ENCODE assay signal across 16 mouse cellular contexts in the genomic region with DNA sequence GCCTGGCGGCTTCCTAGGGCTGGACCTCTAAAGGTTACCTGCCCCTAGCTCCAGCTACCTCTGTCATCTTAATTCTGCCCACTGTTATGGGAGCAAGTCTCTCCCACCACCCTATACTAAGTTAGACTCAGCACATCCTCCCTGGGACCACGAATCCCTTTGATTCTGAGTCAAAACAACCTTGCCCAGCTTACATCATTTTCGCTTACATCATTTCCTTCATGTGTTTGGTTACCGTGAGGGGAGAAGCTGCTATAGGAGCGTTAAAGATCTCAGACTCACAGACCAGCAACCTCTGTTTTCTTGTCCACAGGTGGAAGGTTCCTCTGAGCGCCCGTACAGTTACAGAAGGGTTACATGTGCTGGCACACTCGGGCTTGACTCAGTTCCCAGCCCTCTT.
A peak's percentile ranks its signal among the peaks of the same experiment; 100 is the strongest.
DNase-seq lines count a peak whose midpoint lies in the region; ATAC-seq and TF ChIP-seq lines count a peak whose summit lies in the region.
"Had no signal": no experiment of that assay in that cellular context is flagged by ENCODE, and none has a peak within 500 bp of the region (broad histone marks: within the 10 kb centered on the region; RNA-seq: fewer than 3 reads in every experiment).

No protein-coding gene starts in this region.

- H3K9ac ChIP-seq in midbrain, embryonic 12.5 days (replicated peaks) = no peak overlapping the region
- H3K9ac ChIP-seq in midbrain, postnatal 0 days (replicated peaks; ENCODE audit: low read length, poor library complexity, severe bottlenecking) = no peak overlapping the region
- no peak overlapping the region for H3K9ac ChIP-seq in hindbrain, embryonic 13.5 days
- H3K9ac ChIP-seq: embryonic facial prominence, embryonic 15.5 days; heart, embryonic 15.5 days; liver, embryonic 12.5 days; lung, embryonic 15.5 days had no signal

- H3K27ac ChIP-seq in midbrain, embryonic 12.5 days (replicated peaks) = 0 out of 2 replicates have a peak overlapping the region, but pooled peaks have one; percentile 60
- H3K27ac ChIP-seq in midbrain, postnatal 0 days (ENCODE audit: low read depth, low read length) = no peak overlapping the region
- H3K27ac ChIP-seq in hindbrain, embryonic 13.5 days = peak overlapping the region; percentile 88
- H3K27ac ChIP-seq: embryonic facial prominence, embryonic 15.5 days; liver, embryonic 12.5 days; lung, embryonic 15.5 days had no signal

- no peak for DNase-seq in midbrain, postnatal 0 days (ENCODE audit: low spot score)
- DNase-seq in thymus, postnatal 14 days = peak; percentile 15
- DNase-seq in urinary bladder, postnatal 14 days (ENCODE audit: low spot score) = no peak
- DNase-seq in lung, postnatal 36 days = no peak
- DNase-seq: kidney, adult 9 months; kidney, postnatal 4 days; layer of hippocampus, postnatal 36 days; right cerebral cortex, postnatal 4 days had no signal

- no peak for ATAC-seq in midbrain, embryonic 12.5 days (ENCODE audit: low FRiP score, low read depth)
- no peak for ATAC-seq in midbrain, postnatal 0 days (ENCODE audit: low FRiP score)
- ATAC-seq in CD4-positive, CD25-positive, alpha-beta regulatory T cell, adult 4 months = peak; percentile 87
- no peak for ATAC-seq in hindbrain, embryonic 13.5 days (ENCODE audit: low FRiP score)
- ATAC-seq: liver, embryonic 12.5 days had no signal

- no peaks in the 10 kb centered on the region for H3K27me3 ChIP-seq in midbrain, embryonic 12.5 days
- H3K27me3 ChIP-seq in midbrain, postnatal 0 days (ENCODE audit: insufficient read depth, low read length) = no peaks in the 10 kb centered on the region
- H3K27me3 ChIP-seq in hindbrain, embryonic 13.5 days = no peaks in the 10 kb centered on the region
- H3K27me3 ChIP-seq: embryonic facial prominence, embryonic 15.5 days; heart, embryonic 15.5 days; liver, embryonic 12.5 days; lung, embryonic 15.5 days; megakaryocyte, embryonic 14.5 days had no signal

- H3K4me2 ChIP-seq in midbrain, embryonic 12.5 days (replicated peaks) = no peak overlapping the region
- no peak overlapping the region for H3K4me2 ChIP-seq in midbrain, postnatal 0 days (ENCODE audit: low read depth, low read length, poor library complexity, severe bottlenecking)
- no peak overlapping the region for H3K4me2 ChIP-seq in hindbrain, embryonic 13.5 days
- H3K4me2 ChIP-seq: embryonic facial prominence, embryonic 15.5 days; heart, embryonic 15.5 days; liver, embryonic 12.5 days; lung, embryonic 15.5 days had no signal

- no peak for TF ChIP-seq CTCF in midbrain, postnatal 0 days (IDR thresholded peaks at IDR 0.05)

- H3K4me3 ChIP-seq in midbrain, embryonic 12.5 days = no peak overlapping the region
- H3K4me3 ChIP-seq in midbrain, postnatal 0 days (ENCODE audit: low read depth, low read length) = no peak overlapping the region
- H3K4me3 ChIP-seq in hindbrain, embryonic 13.5 days = no peak overlapping the region
- H3K4me3 ChIP-seq: embryonic facial prominence, embryonic 15.5 days; heart, embryonic 15.5 days; liver, embryonic 12.5 days; lung, embryonic 15.5 days; megakaryocyte, embryonic 14.5 days had no signal

- H3K9me3 ChIP-seq in midbrain, embryonic 12.5 days = no peaks in the 10 kb centered on the region
- no peaks in the 10 kb centered on the region for H3K9me3 ChIP-seq in midbrain, postnatal 0 days (ENCODE audit: low read length)
- no peaks in the 10 kb centered on the region for H3K9me3 ChIP-seq in hindbrain, embryonic 13.5 days
- H3K9me3 ChIP-seq: embryonic facial prominence, embryonic 15.5 days; heart, embryonic 15.5 days; liver, embryonic 12.5 days; lung, embryonic 15.5 days had no signal

- 95% methylated on average over 8 of the region's 8 CpGs for WGBS in midbrain, embryonic 12.5 days
- 85% methylated on average over 8 of the region's 8 CpGs for WGBS in midbrain, postnatal 0 days
- WGBS in hindbrain, embryonic 13.5 days = 90% methylated on average over 8 of the region's 8 CpGs

- 0 out of 2 replicates have a peak, but pooled peaks cover 4% of the 10 kb centered on the region for H3K36me3 ChIP-seq in midbrain, embryonic 12.5 days
- no peaks in the 10 kb centered on the region for H3K36me3 ChIP-seq in midbrain, postnatal 0 days (ENCODE audit: insufficient read depth, low read length)
- no peaks in the 10 kb centered on the region for H3K36me3 ChIP-seq in hindbrain, embryonic 13.5 days
- H3K36me3 ChIP-seq: embryonic facial prominence, embryonic 15.5 days; heart, embryonic 15.5 days; liver, embryonic 12.5 days; lung, embryonic 15.5 days had no signal

- H3K4me1 ChIP-seq in midbrain, embryonic 12.5 days = peaks cover 56% of the 10 kb centered on the region
- H3K4me1 ChIP-seq in midbrain, postnatal 0 days (ENCODE audit: insufficient read depth, low read length) = peaks cover 9% of the 10 kb centered on the region; the same call in 1 of the 2 replicates
- H3K4me1 ChIP-seq in hindbrain, embryonic 13.5 days (replicated peaks) = peaks cover 73% of the 10 kb centered on the region
